Mouse (Mus musculus) heart, embryonic 10.5 days (tissue): ENCODE results near the gene Ints1. TPM values are rescaled to one million over a fixed set of nuclear protein-coding genes. Genes with fewer than 3 reads are reported as not detected.

Experiments used
- DNase-seq: peaks from one replicate; pipeline ENCODE4 v3.0.0-alpha.2; 2017; ENCODE audit warnings: low spot score
- H3K27ac ChIP-seq: fragments of 300-500 bp; sonication (generic); 2 replicates; pipeline ENCODE4 v1.5.1; 2016; ENCODE audit warnings: mild to moderate bottlenecking
- H3K27me3 ChIP-seq: fragments of 300-500 bp; sonication (generic); 2 replicates; pipeline ENCODE4 v1.6.1; 2016; ENCODE audit warnings: mild to moderate bottlenecking; ENCODE audit not compliant: poor library complexity, insufficient read depth, severe bottlenecking
- H3K36me3 ChIP-seq: fragments of 300-500 bp; sonication (generic); 2 replicates; pipeline ENCODE4 v1.6.1; 2016; ENCODE audit warnings: mild to moderate bottlenecking, moderate library complexity
- H3K4me1 ChIP-seq: fragments of 300-500 bp; sonication (generic); 2 replicates; pipeline ENCODE4 v1.6.1; 2016; ENCODE audit warnings: mild to moderate bottlenecking
- H3K4me3 ChIP-seq: fragments of 300-500 bp; sonication (generic); 2 replicates; pipeline ENCODE4 v1.5.1; 2016; ENCODE audit warnings: mild to moderate bottlenecking, moderate library complexity
- H3K9me3 ChIP-seq: fragments of 300-500 bp; sonication (generic); 2 replicates; pipeline ENCODE4 v1.6.1; 2016; ENCODE audit warnings: mild to moderate bottlenecking, moderate library complexity
- WGBS: fragments of 180-500 bp; shearing (Covaris S2); methylation state at CpG from one replicate; pipeline ENCODE4 v1.1.7; 2016; 5-methylcytosine and 5-hydroxymethylcytosine counted together
- microRNA-seq: library from miRNA; unstranded; fragments of <30 nt; microRNA quantifications from one replicate; pipeline ENCODE4, GENCODE M21; 2017
- polyA plus RNA-seq: library from polyadenylated mRNA; unstranded; fragments of >200 nt; fragmentation: Nextera tagmentation; extraction: Ambion mirVana; gene quantifications from 2 replicates; pipeline ENCODE4 v1.2.1, GENCODE M21; 2016

Gene Ints1
- polyA plus RNA-seq, 1 experiment from 2014 or later, result 31.3 TPM

- Histone ChIP-seq H3K27ac (no peak overlapping the region), H3K4me3 (no peak overlapping the region), H3K4me1 (peaks cover 12% of the 10 kb centered on the region), H3K9me3 (no peaks in the 10 kb centered on the region), H3K27me3 (peaks cover 12% of the 10 kb centered on the region; the same call in 1 of the 2 replicates), H3K36me3 (no peaks in the 10 kb centered on the region)
- WGBS, result 85% methylated on average over 6 of the region's 6 CpGs
- no peak for DNase-seq
Observed at GRCm38 (mm10) chr5:139718540-139718939, 56.9 kb downstream of the Ints1 start.

- peak; percentile 87 for DNase-seq
- no peak overlapping the region for H3K27ac ChIP-seq
- WGBS, result 94% methylated on average over 2 of the region's 2 CpGs
- H3K27me3 ChIP-seq, result peaks cover 12% of the 10 kb centered on the region; the same call in 1 of the 2 replicates
- H3K4me1 ChIP-seq, result peaks cover 4% of the 10 kb centered on the region
- H3K36me3 ChIP-seq, result no peaks in the 10 kb centered on the region
- no peaks in the 10 kb centered on the region for H3K9me3 ChIP-seq
- H3K4me3 ChIP-seq, result no peak overlapping the region
Observed at GRCm38 (mm10) chr5:139717723-139718122, 57.8 kb downstream of the Ints1 start.

GRCm38 (mm10) chr5:139706496-139706895, 69.0 kb downstream of the Ints1 start:
- peaks cover 27% of the 10 kb centered on the region for H3K36me3 ChIP-seq

GRCm38 (mm10) chr5:139702905-139703304, 72.6 kb downstream of the Ints1 start:
- 0 out of 2 replicates have a peak, but pooled peaks cover under 1% of the 10 kb centered on the region for H3K9me3 ChIP-seq
- WGBS, result 59% methylated on average over 2 of the region's 2 CpGs
- DNase-seq, result no peak

More at GRCm38 (mm10) chr5:139706496-139706895, 69.0 kb downstream of the Ints1 start:
- H3K4me1 ChIP-seq, result peaks cover 17% of the 10 kb centered on the region
- no peak overlapping the region for H3K4me3 ChIP-seq
- H3K9me3 ChIP-seq, result 0 out of 2 replicates have a peak, but pooled peaks cover 2% of the 10 kb centered on the region
- DNase-seq, result no peak
- 0 out of 2 replicates have a peak, but pooled peaks cover 3% of the 10 kb centered on the region for H3K27me3 ChIP-seq
- WGBS, result 90% methylated on average over 10 of the region's 10 CpGs
- no peak overlapping the region for H3K27ac ChIP-seq

GRCm38 (mm10) chr5:139702236-139702635, 73.2 kb downstream of the Ints1 start:
- Histone ChIP-seq H3K4me3 (peak overlapping the region; percentile 9; the same call in 1 of the 2 replicates), H3K9me3 (no peaks in the 10 kb centered on the region), H3K27me3 (peaks cover 7% of the 10 kb centered on the region), H3K27ac (no peak overlapping the region), H3K36me3 (0 out of 2 replicates have a peak, but pooled peaks cover 3% of the 10 kb centered on the region), H3K4me1 (peaks cover 14% of the 10 kb centered on the region)
- DNase-seq, result peak; percentile 89
- 26% methylated on average over 9 of the region's 10 CpGs for WGBS

More at GRCm38 (mm10) chr5:139702905-139703304, 72.6 kb downstream of the Ints1 start:
- no peak overlapping the region; the same call in 1 of the 2 replicates for H3K4me3 ChIP-seq
- peaks cover under 1% of the 10 kb centered on the region; the same call in 1 of the 2 replicates for H3K27me3 ChIP-seq
- H3K4me1 ChIP-seq, result peaks cover 14% of the 10 kb centered on the region
- H3K27ac ChIP-seq, result no peak overlapping the region
- 0 out of 2 replicates have a peak, but pooled peaks cover 3% of the 10 kb centered on the region for H3K36me3 ChIP-seq

Small RNA genes lying within 50 kb of the gene (microRNA-seq; reads per million reads assigned to microRNA genes)
- gene Mir7037, result 0.76 reads per million

Other genes starting within 250 kb of the Ints1 start
- gene Uncx, start 232.2 kb downstream of the Ints1 start, polyA plus RNA-seq, result 0.18 TPM in 1 of 2 replicates, not detected in the other
- 4.1 and 5.7 TPM in 2 replicates for gene Micall2, start 39.3 kb downstream of the Ints1 start, polyA plus RNA-seq
- gene Mafk, start 15.8 kb upstream of the Ints1 start, polyA plus RNA-seq, result 20.7 and 25.1 TPM in 2 replicates
- gene Tmem184a, start 44.2 kb upstream of the Ints1 start, polyA plus RNA-seq, result 2.8 and 3.6 TPM in 2 replicates
- not detected in 2 replicates for gene Gm26938, start 50.7 kb upstream of the Ints1 start, polyA plus RNA-seq
- 57.0 and 76.5 TPM in 2 replicates for gene Psmg3, start 51.2 kb upstream of the Ints1 start, polyA plus RNA-seq
- gene Elfn1, start 132.3 kb upstream of the Ints1 start, polyA plus RNA-seq, result 0.73 TPM in 1 of 2 replicates, not detected in the other